Mouse (Mus musculus) cerebellum, postnatal 36 days (tissue): ENCODE results near the gene Ephx4.
"Not testable (repeated sequence)": the region's sequence is repeated elsewhere in the genome, so short reads cannot be mapped to it uniquely, and the experiment has no call there.

Source experiments
- DNase-seq, 2 experiments: peaks; one replicate each; pipeline ENCODE4 v3.0.0; 2021 to 2022; ENCODE audit warnings: mixed read lengths in 2 of 2

The Ephx4 gene

DNA sequence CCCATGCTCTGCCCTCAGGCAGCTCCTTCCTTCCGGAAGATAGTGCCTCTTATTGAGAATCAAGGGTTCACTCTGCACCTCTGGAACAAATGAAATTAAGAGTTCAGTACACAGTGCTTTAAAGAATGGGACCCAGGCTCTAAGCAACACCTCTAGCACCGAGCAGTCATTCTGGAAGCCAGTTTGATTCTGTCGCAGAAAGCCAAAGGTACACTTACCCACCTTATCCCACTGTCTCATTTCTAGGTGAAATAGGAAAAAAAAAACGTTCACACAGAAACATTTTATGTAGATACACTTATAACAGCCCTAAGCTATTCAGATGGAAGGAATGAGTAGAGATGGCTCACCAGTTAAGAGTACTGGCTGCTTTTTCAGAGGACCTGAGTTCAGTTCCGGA, at the start of gene Ephx4:
Gene Ephx4 (plus strand): TSS at position 301 of the 400 bp plus-strand sequence.
- no peak for DNase-seq

DNA sequence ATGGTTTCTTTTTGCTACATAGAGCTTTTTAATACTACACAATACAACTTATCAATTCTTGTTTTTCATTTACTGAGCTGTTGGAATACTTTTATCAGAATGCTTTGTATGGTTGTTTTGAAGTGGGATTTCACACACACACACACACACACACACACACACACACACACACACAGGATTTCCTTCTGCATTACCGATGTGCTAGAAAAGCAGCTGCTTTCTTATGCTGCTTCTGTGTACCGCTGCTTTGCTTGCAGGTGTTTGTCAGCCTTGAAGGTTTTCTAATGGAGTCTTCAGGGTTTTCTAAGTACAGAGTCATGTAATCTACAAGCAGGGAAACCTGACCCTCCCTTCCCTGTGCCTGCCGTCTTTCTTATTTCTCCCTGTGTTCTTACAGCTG, 48.6 kb upstream of the Ephx4 start:
- DNase-seq, result no peak

DNA sequence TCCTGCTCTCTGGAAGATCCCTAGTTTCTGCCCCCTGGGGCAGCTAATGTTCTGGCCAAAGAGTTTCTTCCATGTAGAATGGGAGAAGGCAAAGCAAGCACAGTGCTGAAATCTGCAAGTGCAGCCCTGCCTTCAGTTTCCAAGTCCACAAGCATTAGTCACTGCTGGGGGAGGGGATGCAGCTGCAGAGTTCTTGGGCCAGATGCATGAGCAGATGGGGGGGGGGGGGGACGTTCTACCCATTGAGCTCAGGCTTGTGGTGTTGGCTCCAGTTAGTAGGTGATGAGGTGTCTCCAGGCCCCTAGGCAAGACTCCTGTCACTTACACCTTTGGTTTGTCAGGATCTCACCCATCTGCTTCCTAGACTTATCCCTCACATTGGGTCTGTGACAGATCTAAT, 46.7 kb upstream of the Ephx4 start:
- DNase-seq, result no peak

DNA sequence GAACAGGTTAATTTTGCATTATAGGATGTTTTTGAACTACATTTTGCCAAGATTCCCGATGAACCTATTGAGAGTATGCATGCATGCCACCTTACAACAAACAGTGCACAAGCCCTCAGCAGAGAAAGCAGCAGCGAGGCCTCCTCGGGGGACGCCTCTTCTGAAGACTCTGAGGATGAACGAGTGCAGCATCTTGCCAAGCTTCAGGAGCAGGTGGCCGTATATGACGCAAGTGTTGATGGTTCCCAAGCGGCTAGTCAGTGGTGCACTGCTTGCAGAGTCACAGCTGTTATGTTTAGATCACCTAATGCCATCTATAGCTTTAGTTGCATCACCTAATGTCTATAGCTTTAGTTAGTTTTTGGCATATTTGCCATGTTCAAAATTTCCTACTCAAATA, 44.8 kb upstream of the Ephx4 start:
- DNase-seq, result no peak

DNA sequence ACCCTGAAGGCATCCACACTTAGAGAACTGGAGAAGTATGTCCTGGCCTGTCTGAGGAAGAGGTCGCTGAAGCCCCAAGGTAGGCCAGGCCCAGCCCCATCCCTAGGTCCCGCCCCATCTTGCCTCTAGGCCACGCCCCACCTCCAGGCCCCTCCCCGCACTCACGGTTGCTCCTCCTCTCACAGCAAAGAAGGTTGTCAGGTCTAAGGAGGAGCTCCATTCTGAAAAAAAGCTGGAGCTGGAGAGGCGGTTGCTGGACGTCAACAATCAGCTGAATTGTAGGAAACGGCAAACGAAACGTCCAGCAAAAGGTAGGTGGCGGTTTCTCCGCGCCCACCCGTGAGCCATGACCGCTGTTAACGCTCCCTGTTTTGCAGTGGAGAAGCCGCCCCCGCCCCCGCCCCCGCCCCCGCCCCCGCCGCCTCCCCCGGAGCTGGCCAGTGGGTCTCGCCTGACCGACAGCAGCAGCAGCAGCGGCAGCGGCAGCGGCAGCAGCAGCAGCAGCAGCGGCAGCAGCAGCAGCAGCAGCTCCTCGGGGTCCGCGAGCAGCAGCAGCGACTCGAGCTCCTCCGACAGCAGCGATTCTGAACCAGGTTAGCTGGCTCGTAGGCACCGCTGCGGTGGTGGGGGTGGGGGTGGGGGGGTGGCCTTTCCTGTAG, 43.0 kb upstream of the Ephx4 start:
- DNase-seq, result peak; percentile 84 to 88

DNA sequence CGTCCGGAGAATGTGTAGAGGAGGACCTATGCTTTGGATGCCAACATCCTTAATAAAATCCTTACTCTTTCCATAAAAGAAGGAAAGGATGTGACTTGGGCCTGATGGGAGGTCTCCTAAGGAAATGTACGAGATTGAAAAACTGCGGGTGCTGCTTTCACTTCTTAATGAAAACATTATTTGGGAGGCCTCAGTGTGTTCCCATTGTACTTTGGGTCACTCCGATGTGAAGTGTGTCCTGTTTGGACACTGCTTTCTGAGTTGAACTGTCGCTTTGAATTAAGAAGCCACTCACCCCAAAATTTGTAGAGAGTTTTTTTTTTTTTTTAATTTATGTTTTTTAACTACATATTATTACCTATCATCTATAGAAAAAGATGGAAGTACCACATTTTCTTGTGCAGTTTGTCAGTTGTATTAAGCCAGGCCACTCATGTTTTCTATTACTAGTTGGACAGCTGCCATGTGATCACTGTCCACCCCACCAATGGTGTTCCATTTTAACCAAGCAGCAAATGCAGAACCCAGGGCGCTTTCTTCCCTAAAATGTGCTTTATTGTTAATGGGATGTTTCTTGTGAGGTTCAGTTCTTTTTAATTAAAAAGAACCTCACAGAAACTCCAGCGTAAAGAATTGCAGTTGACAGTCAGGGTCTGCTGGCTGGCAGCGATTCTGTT, 42.3 kb upstream of the Ephx4 start:
- no peak for DNase-seq

DNA sequence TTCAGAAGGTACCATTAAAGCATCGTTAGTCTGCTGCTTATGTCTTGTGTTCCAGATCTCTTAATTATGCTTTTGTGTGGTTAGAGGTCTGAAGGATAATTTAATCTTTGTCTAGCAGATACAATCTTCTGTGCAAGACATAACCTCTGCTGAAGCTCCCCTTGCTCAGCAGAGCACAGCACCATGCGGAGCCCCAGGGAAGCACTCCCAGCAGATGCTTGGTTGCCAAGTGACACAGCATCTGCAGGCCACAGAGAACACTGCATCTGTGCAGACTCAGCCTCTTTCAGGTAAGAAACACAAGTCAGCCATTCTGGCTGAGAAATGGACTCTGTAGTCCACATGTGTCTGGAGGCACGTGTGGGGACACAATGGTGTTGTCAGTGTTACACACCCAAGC, 32.5 kb upstream of the Ephx4 start:
- no peak for DNase-seq

DNA sequence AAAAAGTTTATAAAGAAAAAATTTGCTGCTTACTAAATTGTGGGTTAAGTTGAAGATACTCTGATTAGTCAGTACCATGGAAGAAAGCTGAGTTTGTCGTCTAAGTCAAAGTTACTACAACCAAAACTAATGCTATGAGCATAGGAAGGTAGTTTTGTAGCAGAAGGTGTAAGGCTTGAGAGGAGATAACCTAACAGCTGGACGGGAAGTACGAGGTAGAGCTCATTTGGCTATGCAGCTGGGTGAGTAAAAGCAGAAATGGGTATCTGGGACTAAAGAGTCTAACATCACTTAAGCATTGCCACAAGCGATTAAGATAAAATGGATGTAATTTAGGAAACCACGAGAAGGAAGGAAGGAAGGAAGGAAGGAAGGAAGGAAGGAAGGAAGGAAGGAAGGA, 31.2 kb upstream of the Ephx4 start:
- DNase-seq, result no peak

DNA sequence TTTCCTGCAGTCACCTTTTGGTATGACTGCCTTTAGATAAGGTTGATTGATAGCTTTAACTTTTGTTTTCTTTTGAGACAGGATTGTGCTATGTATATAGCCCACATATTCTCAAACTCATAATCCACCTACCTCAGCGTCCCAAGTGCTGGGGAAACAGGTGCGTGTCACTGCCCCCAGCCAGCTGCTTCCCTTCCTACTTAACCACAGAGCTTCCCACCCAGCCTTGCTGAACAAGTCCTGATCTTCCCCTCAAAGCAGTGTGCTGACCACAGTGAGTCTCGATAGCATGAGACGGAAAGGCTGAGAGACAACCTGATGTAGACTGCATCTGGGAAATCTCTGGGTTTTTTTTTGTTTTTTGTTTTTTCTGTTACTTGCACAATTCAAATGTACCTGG, 29.3 kb upstream of the Ephx4 start:
- DNase-seq, result no peak

DNA sequence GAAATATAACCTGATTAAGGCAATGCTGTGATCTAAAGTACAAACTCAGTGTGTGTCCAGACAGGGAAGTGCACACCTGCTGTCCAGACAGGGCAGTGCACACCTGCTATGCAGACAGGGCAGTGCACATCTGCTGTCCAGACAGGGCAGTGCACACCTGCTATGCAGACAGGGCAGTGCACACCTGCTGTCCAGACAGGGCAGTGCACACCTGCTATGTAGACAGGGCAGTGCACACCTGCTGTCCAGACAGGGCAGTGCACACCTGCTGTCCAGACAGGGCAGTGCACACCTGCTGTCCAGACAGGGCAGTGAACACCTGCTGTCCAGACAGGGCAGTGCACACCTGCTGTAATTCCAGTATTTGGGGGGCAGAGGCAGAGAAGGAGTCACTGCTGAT, 16.1 kb upstream of the Ephx4 start:
- DNase-seq, result not testable (repeated sequence)

DNA sequence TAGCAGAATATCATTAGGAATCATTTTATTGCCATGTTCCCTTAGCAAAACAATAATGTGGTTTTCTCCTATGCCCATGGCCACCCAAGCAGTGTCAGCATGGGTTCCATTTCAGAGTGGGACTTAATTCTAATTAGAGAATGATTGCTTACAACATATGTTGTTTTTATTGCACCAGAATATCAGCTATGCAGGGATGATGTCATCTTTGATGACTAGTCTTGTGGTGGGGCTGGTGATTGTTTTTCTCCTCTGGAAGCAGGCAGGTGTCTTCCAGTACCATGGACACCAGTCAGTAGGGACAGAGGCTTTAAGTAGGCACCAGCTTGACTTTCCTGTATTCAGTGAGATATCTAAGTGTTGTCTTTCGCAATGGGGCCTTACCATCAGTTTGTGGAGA, 14.7 kb upstream of the Ephx4 start:
- no peak for DNase-seq

DNA sequence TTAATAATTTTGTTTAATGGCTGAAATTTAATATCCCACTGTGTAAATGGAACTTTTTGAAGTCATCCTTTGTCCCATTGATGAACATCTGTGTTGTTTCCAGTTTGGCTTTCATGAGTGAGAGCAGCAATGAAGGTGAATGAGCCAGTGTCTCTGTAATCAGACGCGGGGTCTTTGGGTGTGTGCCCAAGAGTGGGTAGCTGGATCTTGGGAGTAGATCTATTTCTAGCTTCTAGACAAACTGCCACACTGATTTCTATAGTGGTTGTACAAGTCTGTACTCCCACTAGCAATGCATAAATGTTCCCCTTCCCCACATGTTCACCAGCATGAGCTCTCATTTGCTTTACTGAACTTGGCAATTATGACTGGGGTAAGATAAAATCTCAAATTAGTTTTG, 13.2 kb upstream of the Ephx4 start:
- no peak for DNase-seq

DNA sequence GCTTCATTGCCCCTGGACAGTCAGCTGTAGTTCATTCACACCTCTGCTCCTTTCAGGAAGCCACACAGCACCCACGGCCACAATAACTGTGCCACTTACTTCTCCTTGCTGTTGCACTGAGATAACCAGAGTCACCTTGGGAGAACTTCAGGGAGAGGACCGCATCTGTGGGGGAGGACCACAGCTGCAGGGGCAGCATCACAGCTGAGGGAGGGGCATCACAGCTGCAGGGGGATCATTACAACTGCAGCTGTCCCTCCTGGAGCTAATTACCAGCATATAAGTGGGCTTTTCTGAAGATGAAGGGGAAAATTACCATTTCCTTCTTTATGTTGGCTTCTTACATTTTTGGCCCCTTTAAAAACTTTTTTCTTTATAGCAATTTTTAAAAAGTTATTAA, 8.1 kb upstream of the Ephx4 start:
- no peak for DNase-seq

DNA sequence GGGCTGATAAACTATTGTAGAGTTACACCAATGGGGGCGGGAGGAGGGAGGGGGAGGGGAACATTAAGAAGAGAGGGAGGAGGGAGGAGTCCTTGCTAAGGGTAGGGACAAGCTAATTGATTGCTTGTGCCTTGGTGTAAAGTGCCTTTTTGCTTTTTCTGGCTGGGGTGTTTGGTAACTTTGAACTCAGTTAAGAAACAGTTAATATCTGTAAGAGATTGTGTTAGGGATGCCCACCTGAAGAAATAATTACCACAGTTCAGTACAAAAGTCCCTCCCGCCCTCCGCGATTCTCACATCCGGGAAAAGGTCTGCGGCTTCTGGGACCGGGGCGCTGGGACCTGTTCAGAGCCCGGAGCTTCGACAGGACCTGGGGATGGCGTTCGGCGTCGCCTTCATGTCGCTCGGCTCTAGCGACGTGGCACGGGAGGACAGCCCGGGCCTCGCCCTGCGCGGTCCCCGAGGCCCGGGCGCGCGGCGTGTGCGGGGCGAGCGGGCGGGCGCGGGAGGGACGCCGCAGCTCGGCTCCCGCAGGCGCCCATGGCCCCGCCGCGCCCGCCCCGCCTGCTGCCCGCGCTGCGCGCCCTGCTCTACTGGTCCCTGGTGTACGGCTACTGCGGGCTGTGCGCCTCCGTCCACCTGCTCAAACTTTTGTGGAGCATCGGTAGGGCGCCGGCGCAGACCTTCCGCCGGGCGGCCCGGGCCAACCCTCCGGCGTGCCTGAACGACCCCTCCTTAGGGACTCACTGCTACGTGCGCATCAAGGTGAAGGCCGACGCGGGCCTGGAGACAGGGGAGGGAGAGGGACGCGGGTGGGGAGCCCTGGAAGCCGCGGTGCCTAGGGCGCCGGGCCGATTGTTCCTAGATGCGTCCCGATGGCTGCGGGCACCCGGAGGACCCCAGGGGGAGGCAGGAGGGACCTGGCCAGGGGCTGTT, 743 bp downstream of the Ephx4 start:
- peak; percentile 57 to 60 for DNase-seq

DNA sequence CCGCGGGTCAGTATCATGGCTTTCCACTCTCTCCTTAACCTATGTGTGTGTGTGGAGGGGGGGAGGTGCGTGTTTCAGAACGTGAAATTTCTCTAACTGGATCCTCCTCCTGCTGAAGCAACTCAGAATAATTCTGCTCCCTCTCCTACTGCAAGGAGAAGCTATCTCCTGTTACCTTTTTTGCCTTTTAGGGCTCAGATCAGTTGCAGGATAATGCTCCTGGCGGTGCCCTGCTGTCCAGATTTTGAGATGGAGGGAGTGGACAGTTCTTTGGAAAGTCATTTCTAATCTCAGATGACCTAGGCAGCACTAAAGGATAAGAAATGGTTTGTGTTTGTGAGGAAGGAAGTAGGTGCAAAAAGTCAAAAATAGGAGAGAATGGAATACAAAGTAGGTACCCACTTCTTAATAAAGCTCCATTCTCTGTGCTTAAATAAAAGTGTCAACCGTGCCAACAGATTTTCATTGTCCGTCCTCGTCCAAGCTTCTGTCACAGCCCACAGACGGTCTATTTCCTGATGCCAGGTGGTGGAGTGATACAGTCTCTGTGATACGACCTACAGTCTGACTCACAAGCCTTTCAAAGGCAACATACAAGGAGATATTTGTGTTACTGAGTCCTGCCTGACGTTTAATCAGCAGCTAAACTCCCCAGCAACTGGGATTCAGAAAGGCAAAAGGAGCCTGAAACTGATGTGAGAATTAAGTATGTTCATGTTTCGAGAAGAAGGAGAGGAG, 1.6 kb downstream of the Ephx4 start:
- DNase-seq, result peak; percentile 49

DNA sequence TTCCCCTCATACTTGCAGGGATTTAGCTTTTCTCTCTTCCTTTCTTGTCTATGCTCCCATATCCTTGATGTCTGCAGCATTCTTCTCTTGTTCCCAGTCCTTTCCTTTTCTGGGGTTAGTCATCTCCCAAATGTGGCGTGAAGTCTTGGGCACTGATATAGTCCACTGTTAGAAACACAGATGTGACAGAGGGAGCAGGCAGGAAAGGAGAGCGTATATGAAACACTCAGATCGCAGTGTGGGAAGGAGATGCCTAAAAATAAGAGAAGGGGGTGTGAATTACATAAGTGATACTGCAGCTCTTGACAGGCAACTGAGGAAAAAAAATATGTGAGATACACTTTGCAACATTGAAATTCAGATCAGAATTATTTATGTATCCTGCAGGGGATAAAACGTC, 2.8 kb downstream of the Ephx4 start:
- no peak for DNase-seq

DNA sequence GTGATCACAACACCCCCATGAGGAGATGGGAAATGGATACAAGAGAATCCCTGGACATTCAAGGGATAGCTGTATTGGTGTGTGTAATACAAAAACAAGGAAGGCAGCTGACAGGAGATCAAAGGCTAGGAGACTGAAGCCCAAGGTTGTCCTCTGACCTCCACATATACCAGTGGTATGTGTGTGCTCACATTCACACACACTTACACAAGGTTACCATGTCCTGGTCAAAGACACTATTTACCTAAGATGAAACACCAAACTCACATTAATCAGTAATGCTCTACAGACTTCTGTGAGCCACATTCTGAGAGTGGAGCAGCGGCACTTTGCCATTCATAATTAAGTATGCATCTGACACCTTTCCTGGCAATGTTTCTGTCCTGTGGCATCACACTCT, 7.8 kb downstream of the Ephx4 start:
- DNase-seq, result no peak

DNA sequence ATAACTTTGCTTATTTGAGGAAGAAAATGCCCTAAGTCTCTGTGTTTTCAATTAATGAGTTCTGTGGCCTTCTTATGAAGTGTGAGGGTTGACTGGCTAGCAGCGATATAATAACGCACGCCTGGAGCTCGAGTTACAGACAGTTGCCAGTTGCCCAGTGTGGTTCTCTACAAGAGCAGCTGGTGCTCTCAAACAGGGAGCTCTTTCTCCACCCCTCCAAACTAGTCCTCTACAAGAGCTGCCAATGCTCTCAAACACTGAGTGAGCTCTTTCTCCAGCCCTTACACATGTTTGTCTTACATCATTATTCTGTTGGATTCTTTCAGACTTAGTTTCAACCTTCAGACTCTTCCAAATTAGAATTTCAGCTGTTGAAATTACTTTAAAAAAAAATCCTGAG, 8.8 kb downstream of the Ephx4 start:
- peak; percentile 14 to 17 for DNase-seq

DNA sequence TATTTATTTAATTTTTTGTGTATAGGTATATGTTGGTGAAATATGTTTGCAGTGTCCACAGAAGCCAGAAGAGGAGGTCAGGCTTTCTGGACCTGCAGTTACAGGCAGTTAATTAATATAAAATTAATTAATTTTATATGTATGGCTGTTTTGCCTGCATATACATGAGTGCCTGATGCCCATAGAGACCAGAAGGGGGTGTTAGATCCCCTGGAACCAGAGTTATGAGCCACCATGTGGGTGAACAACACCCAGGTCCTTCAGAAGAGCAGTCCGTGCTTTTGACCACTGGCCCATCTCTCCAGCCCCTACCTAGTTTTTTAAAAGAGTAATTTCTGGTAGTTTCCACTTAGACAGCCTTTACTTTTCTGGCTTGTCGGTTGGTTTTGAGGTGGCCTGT, 9.7 kb downstream of the Ephx4 start:
- no peak for DNase-seq

DNA sequence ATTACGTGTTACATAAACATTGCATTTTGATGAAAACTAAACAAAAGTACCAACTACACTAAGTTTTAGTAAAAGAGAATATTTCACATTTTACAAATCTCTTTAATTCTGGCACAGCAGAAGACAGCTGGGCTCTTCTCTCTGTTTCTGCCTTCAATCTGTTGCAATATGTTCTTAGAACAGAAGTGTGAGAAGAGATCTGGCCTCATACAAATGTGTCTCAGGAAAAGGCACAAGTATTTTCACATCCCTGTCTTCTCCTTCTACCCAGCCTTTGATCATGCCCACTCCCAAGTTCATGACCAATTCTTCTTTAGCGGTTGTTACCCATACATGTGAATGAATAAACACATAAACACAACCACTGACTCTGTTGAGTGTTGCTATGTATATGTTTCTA, 12.6 kb downstream of the Ephx4 start:
- DNase-seq, result no peak

DNA sequence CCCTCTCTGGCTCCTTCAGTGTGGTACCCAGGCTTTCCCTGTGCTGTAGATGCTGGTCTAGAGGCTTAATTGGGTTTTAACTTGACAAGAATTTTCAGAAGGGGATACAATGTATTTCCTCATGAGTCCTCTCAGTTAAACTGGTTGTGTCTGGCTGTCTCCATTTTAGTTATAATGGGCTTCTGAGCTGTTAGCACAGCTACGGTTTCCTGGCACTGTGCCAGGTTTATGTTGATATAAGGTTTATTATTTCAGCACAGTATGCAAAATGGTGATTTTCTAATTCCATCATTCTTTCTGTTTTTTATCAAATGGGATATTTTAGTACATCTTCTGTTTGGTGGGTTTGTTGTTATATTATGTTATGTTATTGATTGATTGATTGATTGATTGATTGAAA, 19.1 kb downstream of the Ephx4 start:
- no peak for DNase-seq

DNA sequence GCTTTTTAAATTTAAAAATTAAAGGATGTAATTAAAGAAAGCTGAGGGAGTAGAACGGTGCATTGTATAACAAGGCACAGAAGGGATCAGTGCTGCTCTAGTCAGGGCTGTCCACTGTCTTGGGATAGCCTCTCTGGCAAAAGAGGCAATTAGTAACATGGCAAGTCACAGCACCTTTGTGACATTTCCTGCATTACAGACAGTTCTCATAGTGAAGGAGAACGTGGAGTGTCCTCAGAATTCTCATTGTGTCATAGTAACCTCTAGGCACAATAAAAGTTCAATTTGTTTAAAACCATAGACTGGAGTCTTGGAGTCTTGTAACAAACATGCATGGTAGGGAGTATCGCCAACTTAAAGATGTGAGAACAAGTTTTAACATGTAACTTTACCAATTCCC, 28.7 kb downstream of the Ephx4 start, which contains the start of gene Lpcat2b:
Gene Lpcat2b (plus strand): TSS at position 301 of the 400 bp plus-strand sequence.
- DNase-seq, result no peak

DNA sequence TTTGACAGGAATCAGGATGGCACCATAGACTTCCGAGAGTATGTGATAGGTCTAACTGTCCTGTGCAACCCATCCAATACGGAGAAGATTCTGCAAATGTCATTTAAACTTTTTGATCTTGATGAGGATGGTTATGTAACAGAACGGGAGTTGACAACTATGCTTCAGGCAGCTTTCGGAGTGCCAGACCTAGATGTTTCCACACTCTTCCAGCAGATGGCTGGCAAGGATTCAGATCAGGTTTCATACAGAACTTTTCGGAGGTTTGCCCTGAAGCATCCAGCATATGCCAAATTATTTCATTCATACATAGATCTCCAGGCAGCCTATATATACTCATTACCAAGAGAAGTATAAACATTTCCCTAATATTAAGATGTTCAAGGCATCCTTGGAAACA, 31.5 kb downstream of the Ephx4 start:
- no peak for DNase-seq
